Mouse (Mus musculus) liver, adult 2 months (tissue): Measurements from ENCODE around the gene Slc9a3r2. TPM values are rescaled to one million over a fixed set of nuclear protein-coding genes. Genes with fewer than 3 reads are reported as not detected.

Source experiments
- DNase-seq: peaks from one replicate; pipeline ENCODE4 v3.0.0-alpha.2; 2011; ENCODE audit warnings: low read depth, low spot score; ENCODE audit errors: extremely low read depth
- H3K27ac ChIP-seq: fragments of 200-500 bp; replicated peaks from 2 replicates; pipeline ENCODE4 v1.5.1; 2012; ENCODE audit warnings: low read depth, mild to moderate bottlenecking, control low read depth, inconsistent platforms, low read length; ENCODE audit not compliant: insufficient read depth
- H3K27me3 ChIP-seq: fragments of 200-500 bp; 2 replicates; pipeline ENCODE4 v1.6.1; 2012; ENCODE audit warnings: mild to moderate bottlenecking, moderate library complexity, low read length, inconsistent platforms; ENCODE audit not compliant: control insufficient read depth, insufficient read depth
- H3K36me3 ChIP-seq: fragments of 200-500 bp; 2 replicates; pipeline ENCODE4 v1.6.1; 2012; ENCODE audit warnings: low read length, inconsistent platforms; ENCODE audit not compliant: control insufficient read depth, insufficient read depth
- H3K4me1 ChIP-seq: fragments of 200-500 bp; 2 replicates; pipeline ENCODE4 v1.6.1; 2011; ENCODE audit warnings: low read length; ENCODE audit not compliant: control insufficient read depth, insufficient read depth
- H3K4me3 ChIP-seq: fragments of 200-500 bp; 2 replicates; pipeline ENCODE4 v1.5.1; 2011; ENCODE audit warnings: low read depth, mild to moderate bottlenecking, control low read depth, low read length, moderate library complexity; ENCODE audit not compliant: insufficient read depth
- H3K79me2 ChIP-seq: fragments of 200-500 bp; 2 replicates; pipeline ENCODE4 v1.6.1; 2012; ENCODE audit warnings: inconsistent platforms, mild to moderate bottlenecking, low read length, moderate library complexity; ENCODE audit not compliant: control insufficient read depth, insufficient read depth
- H3K9ac ChIP-seq: fragments of 200-500 bp; 2 replicates; pipeline ENCODE4 v1.6.1; 2012; ENCODE audit warnings: low read depth, mild to moderate bottlenecking, control low read depth, inconsistent platforms, low read length
- CTCF ChIP-seq: fragments of 200-500 bp; IDR thresholded peaks from 2 replicates; pipeline ENCODE4 v1.5.1; 2011; ENCODE audit warnings: low read depth, low read length, control low read depth
- POLR2A ChIP-seq: fragments of 200-500 bp; IDR thresholded peaks from 2 replicates; pipeline ENCODE4 v1.6.1; 2011; ENCODE audit warnings: low read length, control low read depth; ENCODE audit not compliant: insufficient read depth; ENCODE audit errors: extremely low read depth
- WGBS: fragments of 180-500 bp; shearing (Covaris S2); methylation state at CpG from one replicate; pipeline ENCODE4 v1.1.7; 2018; 5-methylcytosine and 5-hydroxymethylcytosine counted together
- polyA plus RNA-seq: library from polyadenylated mRNA; depleted of rRNA; stranded (reverse); fragments of >200 nt; gene quantifications from 2 replicates; pipeline ENCODE4 v1.2.3, GENCODE M21; 2012
- total RNA-seq: library from RNA; depleted of rRNA; stranded (reverse); fragments of >200 nt; gene quantifications from 2 replicates; pipeline ENCODE4 v1.2.3, GENCODE M21; 2014

Slc9a3r2 gene
- total and polyA plus RNA-seq, 2 experiments, result 8.8 to 31.5 TPM

DNA sequence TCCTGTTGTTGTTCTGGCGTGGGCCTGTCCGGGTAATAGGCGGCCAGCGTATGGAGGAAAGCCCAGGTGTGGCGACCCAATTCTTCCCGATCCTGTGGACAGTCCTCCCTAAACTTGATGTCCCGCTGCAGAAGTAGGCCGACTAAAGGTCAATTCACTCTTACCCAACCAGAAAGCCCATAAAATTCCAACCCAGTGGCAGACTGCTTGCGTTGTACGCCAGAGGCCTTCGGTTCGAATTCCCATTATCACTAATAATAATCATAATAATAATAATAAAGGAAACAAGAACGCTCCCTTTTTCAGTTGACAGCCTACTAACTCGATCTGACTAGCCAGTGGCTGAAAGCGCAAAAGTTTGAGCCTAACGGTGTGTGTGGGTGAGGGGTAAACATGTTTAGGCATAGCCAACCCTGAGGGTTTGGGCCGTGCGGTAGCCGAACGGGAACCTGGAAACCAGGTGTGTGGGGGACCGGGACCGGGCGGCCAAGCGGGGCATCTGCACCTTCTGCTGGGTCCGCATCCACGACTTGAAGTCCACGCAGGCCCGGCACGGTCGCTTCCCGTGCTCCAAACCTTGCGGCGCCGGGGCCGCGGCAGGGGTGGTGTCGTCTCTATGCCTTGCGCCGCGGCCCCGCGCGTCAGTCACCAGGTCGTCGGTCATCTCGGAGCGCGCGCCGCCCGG, 45.3 kb upstream of the Slc9a3r2 start:
- TF ChIP-seq CTCF (no peak), POLR2A (no peak)
- peak overlapping the region; percentile 92 for H3K4me3 ChIP-seq
- peak overlapping the region; percentile 94 for H3K9ac ChIP-seq
- no peaks in the 10 kb centered on the region; the same call in 1 of the 2 replicates for H3K79me2 ChIP-seq
- no peaks in the 10 kb centered on the region for H3K27me3 ChIP-seq
- peaks cover 3% of the 10 kb centered on the region; the same call in 1 of the 2 replicates for H3K4me1 ChIP-seq
- peak; percentile 86 for DNase-seq
- 4% methylated on average over 50 of the region's 51 CpGs for WGBS
- peak overlapping the region; percentile 86 for H3K27ac ChIP-seq
- H3K36me3 ChIP-seq, result no peaks in the 10 kb centered on the region; the same call in 1 of the 2 replicates

DNA sequence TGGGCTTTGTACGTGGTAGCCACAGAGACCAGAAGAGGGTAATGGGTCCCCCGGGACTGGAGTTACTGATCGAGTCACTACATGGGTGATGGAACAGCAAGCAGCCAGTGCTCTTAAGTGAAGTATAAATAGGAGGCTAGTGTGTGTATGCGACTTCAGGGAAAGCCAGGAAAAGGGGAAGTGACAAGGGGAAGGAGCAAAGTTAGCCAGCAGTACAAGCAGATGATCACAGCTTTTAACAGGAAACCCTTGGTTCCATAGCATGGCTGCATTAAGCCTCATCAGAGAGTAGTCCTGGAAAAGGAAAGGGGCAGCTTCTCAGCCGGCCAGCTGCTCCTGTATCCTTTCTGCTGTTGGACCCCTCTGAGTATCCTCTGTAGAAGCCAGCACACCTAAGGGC, 42.3 kb upstream of the Slc9a3r2 start:
- Histone ChIP-seq H3K79me2 (no peaks in the 10 kb centered on the region; the same call in 1 of the 2 replicates), H3K27me3 (peaks cover 6% of the 10 kb centered on the region)
- 89% methylated on average over 5 of the region's 5 CpGs for WGBS

GRCm38 (mm10) chr17:24689251-24690081, 39.3 kb upstream of the Slc9a3r2 start, which contains the start of gene Syngr3:
Gene Syngr3 (minus strand): TSS chr17:24689955.
- peaks cover 6% of the 10 kb centered on the region; the same call in 1 of the 2 replicates for H3K4me1 ChIP-seq
- H3K36me3 ChIP-seq, result no peaks in the 10 kb centered on the region
- TF ChIP-seq POLR2A, result no peak
- TF ChIP-seq CTCF, result no peak
- no peak within 1 kb of the TSS for H3K9ac ChIP-seq
- peaks cover 6% of the 10 kb centered on the region for H3K27me3 ChIP-seq
- WGBS, result 8% methylated on average over 55 of the region's 55 CpGs
- H3K79me2 ChIP-seq, result no peaks in the 10 kb centered on the region
- no peak within 1 kb of the TSS for H3K27ac ChIP-seq
- no peak within 1 kb of the TSS for H3K4me3 ChIP-seq
- no peak for DNase-seq

More for the DNA sequence above, 42.3 kb upstream of the Slc9a3r2 start:
- DNase-seq, result peak; percentile 15
- Histone ChIP-seq H3K4me1 (peaks cover 6% of the 10 kb centered on the region), H3K36me3 (no peaks in the 10 kb centered on the region), H3K4me3 (no peak overlapping the region), H3K27ac (no peak overlapping the region), H3K9ac (no peak overlapping the region)
- no peak for TF ChIP-seq CTCF
- TF ChIP-seq POLR2A, result no peak

GRCm38 (mm10) chr17:24687599-24687998, 37.5 kb upstream of the Slc9a3r2 start:
- 27% methylated on average over 23 of the region's 23 CpGs for WGBS
- no peak overlapping the region for H3K27ac ChIP-seq
- DNase-seq, result no peak
- H3K36me3 ChIP-seq, result no peaks in the 10 kb centered on the region
- peak overlapping the region; percentile 13; the same call in 1 of the 2 replicates for H3K9ac ChIP-seq
- H3K4me1 ChIP-seq, result peaks cover 6% of the 10 kb centered on the region; the same call in 1 of the 2 replicates
- H3K79me2 ChIP-seq, result no peaks in the 10 kb centered on the region
- peak overlapping the region; percentile 59; the same call in 1 of the 2 replicates for H3K4me3 ChIP-seq
- TF ChIP-seq POLR2A (no peak), CTCF (no peak)
- peaks cover 6% of the 10 kb centered on the region for H3K27me3 ChIP-seq

DNA sequence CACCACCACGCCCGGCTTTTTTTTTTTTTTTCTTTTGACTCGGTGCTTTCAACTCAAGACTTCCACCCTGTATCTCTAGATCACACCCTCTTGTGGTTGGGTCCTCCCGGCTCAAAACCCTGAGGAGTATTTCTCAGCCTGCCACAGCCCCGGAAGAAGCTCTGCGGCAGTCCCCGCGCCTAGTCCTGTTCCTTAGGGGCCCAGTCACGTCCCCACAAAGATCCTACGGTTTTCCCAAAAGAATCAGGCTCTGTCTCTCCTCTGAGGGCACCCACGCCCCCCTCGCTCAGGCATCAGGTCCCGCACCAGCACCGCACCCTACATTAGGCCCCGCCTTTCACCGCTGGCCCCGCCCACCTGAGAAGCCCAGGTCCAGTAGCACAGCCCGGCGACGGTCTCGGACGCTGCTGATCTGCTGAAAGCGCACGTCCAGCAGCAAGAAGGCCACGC, 37.0 kb upstream of the Slc9a3r2 start:
- peaks cover 6% of the 10 kb centered on the region for H3K27me3 ChIP-seq
- 5% methylated on average over 25 of the region's 25 CpGs for WGBS

More for the DNA sequence above, 37.0 kb upstream of the Slc9a3r2 start:
- H3K27ac ChIP-seq, result no peak overlapping the region
- peaks cover 6% of the 10 kb centered on the region; the same call in 1 of the 2 replicates for H3K4me1 ChIP-seq
- peak overlapping the region; percentile 13 for H3K9ac ChIP-seq
- no peak for TF ChIP-seq POLR2A
- TF ChIP-seq CTCF, result no peak
- no peaks in the 10 kb centered on the region for H3K79me2 ChIP-seq
- peak; percentile 38 for DNase-seq
- H3K36me3 ChIP-seq, result no peaks in the 10 kb centered on the region
- H3K4me3 ChIP-seq, result peak overlapping the region; percentile 59
